Mouse (Mus musculus): ENCODE measurements around the gene Dnajb9.
"Not testable (repeated sequence)": the region's sequence is repeated elsewhere in the genome, so short reads cannot be mapped to it uniquely, and the experiment has no call there.

Dnajb9 gene

GRCm38 (mm10) chr12:44209824-44210752 is at the start of gene Dnajb9:
Dnajb9 (minus strand) TSS chr12:44210326.
- peak; percentile 100 for DNase-seq (ENCODE audit: low read depth)

- no peak for DNase-seq (ENCODE audit: low read depth)
Observed at GRCm38 (mm10) chr12:44248309-44248977, 38.3 kb upstream of the Dnajb9 start.

GRCm38 (mm10) chr12:44245739-44246138 is 35.6 kb upstream of the Dnajb9 start:
- DNase-seq (ENCODE audit: low read depth) = no peak

- no peak for DNase-seq (ENCODE audit: low read depth)
Observed at GRCm38 (mm10) chr12:44242407-44242806, 32.3 kb upstream of the Dnajb9 start.

GRCm38 (mm10) chr12:44241090-44241489 is 31.0 kb upstream of the Dnajb9 start:
- DNase-seq (ENCODE audit: low read depth) = no peak

- no peak for DNase-seq (ENCODE audit: low read depth)
Observed at GRCm38 (mm10) chr12:44224650-44225049, 14.5 kb upstream of the Dnajb9 start.

GRCm38 (mm10) chr12:44223044-44223443 is 12.9 kb upstream of the Dnajb9 start:
- DNase-seq (ENCODE audit: low read depth) = no peak

GRCm38 (mm10) chr12:44221651-44222356 is 11.7 kb upstream of the Dnajb9 start:
- no peak for DNase-seq (ENCODE audit: low read depth)

GRCm38 (mm10) chr12:44221070-44221469 is 10.9 kb upstream of the Dnajb9 start, which contains the start of gene Pnpla8:
Pnpla8 (plus strand) TSS chr12:44221370.
- not testable (repeated sequence) for DNase-seq (ENCODE audit: low read depth)

- DNase-seq (ENCODE audit: low read depth) = no peak
Observed at GRCm38 (mm10) chr12:44211555-44211954, 1.4 kb upstream of the Dnajb9 start.

GRCm38 (mm10) chr12:44209141-44209823 is 844 bp downstream of the Dnajb9 start:
- peak; percentile 57 for DNase-seq (ENCODE audit: low read depth)

- DNase-seq (ENCODE audit: low read depth) = no peak
Observed at GRCm38 (mm10) chr12:44197873-44198525, 12.1 kb downstream of the Dnajb9 start.

GRCm38 (mm10) chr12:44181081-44181982 is 28.8 kb downstream of the Dnajb9 start:
- DNase-seq (ENCODE audit: low read depth) = peak; percentile 16

GRCm38 (mm10) chr12:44177038-44177355 is 33.1 kb downstream of the Dnajb9 start:
- no peak for DNase-seq (ENCODE audit: low read depth)

- DNase-seq (ENCODE audit: low read depth) = no peak
Observed at GRCm38 (mm10) chr12:44176331-44177037, 33.6 kb downstream of the Dnajb9 start.

GRCm38 (mm10) chr12:44166949-44167348 is 43.2 kb downstream of the Dnajb9 start:
- DNase-seq (ENCODE audit: low read depth) = peak; percentile 67

GRCm38 (mm10) chr12:44159349-44159748 is 50.8 kb downstream of the Dnajb9 start:
- no peak for DNase-seq (ENCODE audit: low read depth)

All from induced T-regulatory cell, adult 2 months (primary cell).